Mouse (Mus musculus) heart, adult 11 months (tissue): Measurements from ENCODE around the gene Zfp654.

Experiments
- DNase-seq: peaks from one replicate; pipeline ENCODE4 v3.0.0; 2022

The Zfp654 gene

GRCm38 (mm10) chr16:64759245-64759626 is 92.2 kb downstream of the Zfp654 start:
- DNase-seq = no peak

GRCm38 (mm10) chr16:64758561-64759244 is 92.7 kb downstream of the Zfp654 start:
- DNase-seq = no peak

- DNase-seq = no peak
These were observed 93.6 kb downstream of the Zfp654 start for GRCm38 (mm10) chr16:64757666-64758400.

DNA sequence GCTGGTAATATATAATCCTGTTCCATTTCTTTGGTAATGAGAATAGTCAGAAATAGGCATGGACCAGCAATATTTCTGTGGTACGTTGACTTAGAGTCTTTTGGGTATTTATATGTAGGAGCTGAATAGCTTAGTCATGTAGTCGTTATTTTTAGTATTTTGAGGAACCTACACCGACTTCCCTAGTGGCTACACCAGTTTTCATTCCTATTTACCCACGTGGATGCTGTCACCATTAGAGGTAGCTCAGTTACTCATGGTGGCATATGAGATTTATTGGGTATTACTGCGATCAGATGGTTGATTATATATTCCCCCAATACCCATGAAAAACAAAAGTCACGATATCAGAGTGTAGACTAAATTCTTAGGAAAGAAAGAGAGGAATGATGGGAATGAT is 95.1 kb downstream of the Zfp654 start:
- DNase-seq = no peak

GRCm38 (mm10) chr16:64754743-64755139 is 96.7 kb downstream of the Zfp654 start:
- no peak for DNase-seq

DNA sequence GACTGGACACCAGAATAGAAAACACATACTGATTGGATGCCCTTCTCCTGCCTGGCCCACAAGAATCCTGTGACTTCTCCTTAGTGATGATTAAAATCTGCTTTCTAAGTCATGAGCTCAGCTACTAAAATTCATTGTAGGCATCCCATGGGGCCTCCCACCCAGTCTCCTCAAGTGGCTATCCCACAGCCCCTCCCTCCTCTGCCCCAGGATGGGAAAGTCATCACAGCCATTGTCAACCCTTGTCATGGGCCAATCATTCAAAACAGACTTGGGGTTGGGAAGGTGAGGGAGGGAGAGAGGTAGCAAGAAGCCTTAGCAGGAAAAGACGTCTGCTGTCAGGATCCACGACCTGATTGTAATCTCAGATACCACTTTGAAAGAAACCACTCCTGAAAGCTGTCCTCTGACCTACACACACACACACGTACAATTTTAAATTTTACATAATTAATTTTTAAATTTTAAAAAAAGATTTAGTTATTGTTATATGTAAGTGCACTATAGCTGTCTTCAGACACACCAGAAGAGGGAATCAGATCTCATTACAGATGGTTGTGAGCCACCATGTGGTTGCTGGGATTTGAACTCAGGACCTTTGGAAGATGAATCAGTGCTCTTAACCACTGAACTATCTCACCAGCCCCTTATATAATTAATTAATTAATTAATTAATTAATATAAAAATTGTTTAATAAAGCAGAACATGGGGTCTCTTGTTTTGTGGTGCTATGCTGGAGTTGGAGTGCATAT is 97.3 kb downstream of the Zfp654 start:
- no peak for DNase-seq

GRCm38 (mm10) chr16:64748237-64748636 is 103.2 kb downstream of the Zfp654 start:
- no peak for DNase-seq

GRCm38 (mm10) chr16:64745089-64745488 is 106.4 kb downstream of the Zfp654 start:
- DNase-seq = no peak

DNA sequence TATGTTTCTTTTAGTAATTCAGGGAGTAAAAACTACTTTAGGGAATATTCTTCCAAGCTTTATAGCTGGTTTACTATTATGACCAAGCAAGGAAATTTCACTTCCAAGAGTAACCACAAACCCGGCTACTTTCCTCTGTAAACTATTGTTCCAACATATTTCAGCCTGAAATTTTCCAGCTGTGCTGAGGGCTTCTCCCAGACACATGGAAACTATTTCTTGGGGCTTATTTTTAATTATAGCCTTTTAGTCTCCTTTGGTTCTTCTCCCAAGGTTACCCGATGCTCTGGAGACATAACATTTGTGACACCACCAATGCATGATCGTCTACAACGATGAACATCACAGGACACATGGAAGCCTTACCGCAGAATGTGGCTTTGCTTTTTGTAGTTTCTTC is 114.2 kb downstream of the Zfp654 start:
- no peak for DNase-seq
